Mouse (Mus musculus) embryonic stem cell, embryonic (primary cell): ENCODE data around the gene Clstn2.

Experiments
- CTCF ChIA-PET, 4 experiments: fragments of 300-600 bp in 2 of 4; fragments of 350-600 bp in 2 of 4; sonication (Branson Sonifier 250); formaldehyde crosslinking; loops; one replicate each; lab custom pipeline; 2022; ENCODE audit warnings: inconsistent platforms in 2 of 4; lab: Charles Lee
- POLR2A ChIA-PET, 4 experiments: fragments of 300-600 bp in 2 of 4; fragments of 350-600 bp in 2 of 4; sonication (Branson Sonifier 250); formaldehyde crosslinking; loops; one replicate each; lab custom pipeline; 2022; ENCODE audit warnings: antibody characterized with exemption in 4 of 4, inconsistent platforms in 1 of 4; lab: Charles Lee

The Clstn2 gene

GRCm38 (mm10) chr9:97642396-97642795 is 390.6 kb downstream of the Clstn2 start:
- ChIA-PET POLR2A (interaction anchor here in 2 of 4 experiments (0.6 to 0.8 kb wide), 3 partner anchors 8 to 353 kb away, joined by 3 read pairs; no protein-coding TSS in a partner anchor), CTCF (no interaction called here)

GRCm38 (mm10) chr9:97639967-97640549 is 392.9 kb downstream of the Clstn2 start:
- POLR2A ChIA-PET = no interaction called here

GRCm38 (mm10) chr9:97638683-97639354 is 394.2 kb downstream of the Clstn2 start:
- CTCF ChIA-PET = interaction anchor here in 1 of 4 experiments (0.6 kb wide), 1 partner anchor 637 kb away, joined by 3 read pairs; no protein-coding TSS in a partner anchor

More at GRCm38 (mm10) chr9:97639967-97640549, 392.9 kb downstream of the Clstn2 start:
- CTCF ChIA-PET = no interaction called here

GRCm38 (mm10) chr9:97635351-97635750 is 397.6 kb downstream of the Clstn2 start:
- CTCF ChIA-PET = no interaction called here
- POLR2A ChIA-PET = no interaction called here

More at GRCm38 (mm10) chr9:97638683-97639354, 394.2 kb downstream of the Clstn2 start:
- POLR2A ChIA-PET = no interaction called here

- ChIA-PET CTCF (no interaction called here), POLR2A (interaction anchor here in 1 of 4 experiments (1.3 kb wide), 1 partner anchor 12 kb away, joined by 3 read pairs; no protein-coding TSS in a partner anchor)
Measured at GRCm38 (mm10) chr9:97634831-97635230, 398.1 kb downstream of the Clstn2 start.

- ChIA-PET CTCF (no interaction called here), POLR2A (no interaction called here)
Measured at GRCm38 (mm10) chr9:97629180-97629579, 403.8 kb downstream of the Clstn2 start.

- ChIA-PET POLR2A (no interaction called here), CTCF (no interaction called here)
Measured at GRCm38 (mm10) chr9:97628361-97628908, 404.5 kb downstream of the Clstn2 start.

- ChIA-PET POLR2A (no interaction called here), CTCF (no interaction called here)
Measured at GRCm38 (mm10) chr9:97627916-97628315, 405.1 kb downstream of the Clstn2 start.

GRCm38 (mm10) chr9:97610566-97610965 is 422.4 kb downstream of the Clstn2 start:
- ChIA-PET POLR2A (no interaction called here), CTCF (no interaction called here)

GRCm38 (mm10) chr9:97603729-97604128 is 429.3 kb downstream of the Clstn2 start:
- ChIA-PET POLR2A (interaction anchor here in 1 of 4 experiments (0.8 kb wide), 1 partner anchor 393 kb away, joined by 3 read pairs; no protein-coding TSS in a partner anchor), CTCF (no interaction called here)

GRCm38 (mm10) chr9:97602476-97602875 is 430.5 kb downstream of the Clstn2 start:
- POLR2A ChIA-PET = no interaction called here
- CTCF ChIA-PET = no interaction called here

GRCm38 (mm10) chr9:97599006-97599405 is 434.0 kb downstream of the Clstn2 start:
- ChIA-PET CTCF (no interaction called here), POLR2A (no interaction called here)

- ChIA-PET POLR2A (no interaction called here), CTCF (no interaction called here)
Measured at GRCm38 (mm10) chr9:97590712-97591111, 442.3 kb downstream of the Clstn2 start.

- POLR2A ChIA-PET = no interaction called here
- CTCF ChIA-PET = no interaction called here
Measured at GRCm38 (mm10) chr9:97570881-97571280, 462.1 kb downstream of the Clstn2 start.

GRCm38 (mm10) chr9:97563121-97563520 is 469.9 kb downstream of the Clstn2 start:
- POLR2A ChIA-PET = no interaction called here
- CTCF ChIA-PET = no interaction called here

- ChIA-PET POLR2A (interaction anchor here in 1 of 4 experiments (0.6 kb wide), 1 partner anchor 142 kb away, joined by 8 read pairs; no protein-coding TSS in a partner anchor), CTCF (no interaction called here)
Measured at GRCm38 (mm10) chr9:97544359-97544758, 488.6 kb downstream of the Clstn2 start.

GRCm38 (mm10) chr9:97541419-97541818 is 491.6 kb downstream of the Clstn2 start:
- CTCF ChIA-PET = no interaction called here

GRCm38 (mm10) chr9:97538075-97538779 is 494.8 kb downstream of the Clstn2 start:
- POLR2A ChIA-PET = no interaction called here
- CTCF ChIA-PET = no interaction called here

More at GRCm38 (mm10) chr9:97541419-97541818, 491.6 kb downstream of the Clstn2 start:
- POLR2A ChIA-PET = no interaction called here

- ChIA-PET POLR2A (no interaction called here), CTCF (no interaction called here)
Measured at GRCm38 (mm10) chr9:97534196-97534595, 498.8 kb downstream of the Clstn2 start.

- ChIA-PET POLR2A (no interaction called here), CTCF (no interaction called here)
Measured at GRCm38 (mm10) chr9:97533306-97533705, 499.7 kb downstream of the Clstn2 start.
